Mouse (Mus musculus) liver, embryonic 13.5 days (tissue): ENCODE measurements around the gene Adpgk. TPM values are rescaled to one million over a fixed set of nuclear protein-coding genes. Genes with fewer than 3 reads are reported as not detected.

ENCODE experiments used
- ATAC-seq: fragments of 200-750 bp; cut with Nextera tagmentation; 2 replicates; pipeline ENCODE4 v1.8.0; 2017; ENCODE audit warnings: low read depth, mild to moderate bottlenecking, moderate number of reproducible peaks, moderate library complexity
- DNase-seq: peaks from one replicate; pipeline ENCODE4 v3.0.0; 2022
- H3K27ac ChIP-seq: fragments of 300-500 bp; sonication (generic); 2 replicates; pipeline ENCODE4 v1.5.1; 2015; ENCODE audit warnings: moderate library complexity, mild to moderate bottlenecking, inconsistent platforms
- H3K27me3 ChIP-seq: fragments of 300-500 bp; sonication (generic); 2 replicates; pipeline ENCODE4 v1.6.1; 2015; ENCODE audit warnings: mild to moderate bottlenecking, inconsistent platforms
- H3K36me3 ChIP-seq: fragments of 300-500 bp; sonication (generic); 2 replicates; pipeline ENCODE4 v1.6.1; 2015; ENCODE audit warnings: mild to moderate bottlenecking, inconsistent platforms
- H3K4me1 ChIP-seq: fragments of 300-500 bp; sonication (generic); replicated peaks from 2 replicates; pipeline ENCODE4 v1.6.1; 2015; ENCODE audit warnings: inconsistent platforms
- H3K4me2 ChIP-seq: fragments of 300-500 bp; sonication (generic); 2 replicates; pipeline ENCODE4 v1.6.1; 2015; ENCODE audit warnings: inconsistent platforms, mild to moderate bottlenecking, moderate library complexity
- H3K4me3 ChIP-seq: fragments of 300-500 bp; sonication (generic); replicated peaks from 2 replicates; pipeline ENCODE4 v1.5.1; 2015; ENCODE audit warnings: mild to moderate bottlenecking, inconsistent platforms
- H3K9ac ChIP-seq: fragments of 300-500 bp; sonication (generic); 2 replicates; pipeline ENCODE4 v1.6.1; 2015; ENCODE audit warnings: mild to moderate bottlenecking, inconsistent platforms
- H3K9me3 ChIP-seq: fragments of 300-500 bp; sonication (generic); replicated peaks from 2 replicates; pipeline ENCODE4 v1.6.1; 2016; ENCODE audit warnings: inconsistent platforms
- WGBS: fragments of 180-500 bp; shearing (Covaris S2); methylation state at CpG from one replicate; pipeline ENCODE4 v1.1.7; 2015; ENCODE audit not compliant: insufficient replicate concordance; 5-methylcytosine and 5-hydroxymethylcytosine counted together
- polyA plus RNA-seq: library from polyadenylated mRNA; unstranded; fragments of >200 nt; fragmentation: Nextera tagmentation; extraction: Ambion mirVana; gene quantifications from 2 replicates; pipeline ENCODE4 v1.2.1, GENCODE M21; 2015

Gene Adpgk
- 16.6 and 19.6 TPM in 2 replicates for polyA plus RNA-seq

DNA sequence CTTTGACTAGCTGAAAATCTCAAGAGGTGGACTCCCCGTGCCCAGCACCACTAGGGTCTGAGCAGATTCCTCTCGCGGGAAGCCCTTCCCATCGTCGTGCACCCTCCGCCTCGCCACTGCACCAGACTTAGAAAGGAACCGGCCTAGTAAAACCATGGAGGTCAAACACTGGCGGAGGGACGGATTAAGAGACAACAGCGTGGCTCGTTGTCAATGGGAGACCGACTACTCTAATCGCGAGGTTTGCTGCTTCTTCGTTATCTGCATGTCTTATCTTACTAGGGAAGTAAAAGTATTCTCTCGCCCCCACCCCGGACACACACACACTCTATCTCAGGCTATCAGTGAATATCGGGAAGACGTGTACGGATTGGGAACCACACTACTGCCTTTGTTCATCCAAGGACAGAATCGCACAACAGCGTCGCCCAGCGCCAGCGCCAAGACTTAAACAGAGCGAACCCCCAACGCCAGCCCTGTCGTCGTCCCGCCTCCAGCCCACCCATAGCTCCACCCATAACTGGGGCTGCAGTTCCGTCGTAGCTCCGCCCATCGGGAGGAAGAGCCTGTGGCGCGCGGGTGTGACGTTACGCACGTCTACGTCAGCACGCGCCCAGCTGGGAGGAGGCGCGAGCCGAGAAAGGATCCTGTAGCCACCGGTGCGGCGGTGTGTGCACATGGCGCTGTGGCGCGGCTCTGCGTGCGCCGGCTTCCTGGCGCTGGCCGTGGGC is at the start of gene Adpgk:
TSS of gene Adpgk (plus strand) at position 602 of the 731 bp plus-strand sequence.
- Histone ChIP-seq H3K27me3 (no peaks in the 10 kb centered on the region), H3K4me2 (peak within 1 kb of the TSS; percentile 96), H3K27ac (peak within 1 kb of the TSS; percentile 85), H3K4me1 (peaks cover 76% of the 10 kb centered on the region), H3K4me3 (peak within 1 kb of the TSS; percentile 91), H3K9ac (peak within 1 kb of the TSS; percentile 93), H3K9me3 (no peaks in the 10 kb centered on the region), H3K36me3 (no peaks in the 10 kb centered on the region)
- WGBS = under 1% methylated on average over 58 of the region's 58 CpGs
- peak; percentile 97 for ATAC-seq
- peak; percentile 98 for DNase-seq

DNA sequence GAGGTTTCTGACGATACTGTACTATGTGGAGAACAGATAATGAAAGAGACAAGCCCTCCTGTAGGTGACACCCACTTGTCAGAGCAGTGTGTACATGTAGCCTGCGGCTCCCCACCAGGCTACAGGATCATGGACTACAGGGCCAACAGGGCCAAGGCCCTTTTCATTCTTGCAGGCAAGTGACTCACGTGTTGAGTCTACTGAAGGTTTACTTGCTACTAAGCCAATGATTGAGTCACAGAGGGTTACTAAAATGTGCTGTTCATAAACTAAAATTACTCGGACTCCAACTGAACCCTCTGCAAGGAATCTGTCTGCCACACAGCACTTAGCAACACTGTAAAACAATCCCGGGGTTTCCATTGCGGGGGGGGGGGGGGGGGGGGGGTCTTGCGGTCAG is 46.2 kb upstream of the Adpgk start:
- ATAC-seq (no peak), DNase-seq (no peak)
- Histone ChIP-seq H3K9me3 (no peaks in the 10 kb centered on the region), H3K4me1 (0 out of 2 replicates have a peak, but pooled peaks cover 8% of the 10 kb centered on the region), H3K27ac (no peak overlapping the region), H3K27me3 (no peaks in the 10 kb centered on the region), H3K4me3 (no peak overlapping the region), H3K36me3 (no peaks in the 10 kb centered on the region), H3K9ac (no peak overlapping the region), H3K4me2 (no peak overlapping the region)
- 32% methylated on average over 7 of the region's 7 CpGs for WGBS

DNA sequence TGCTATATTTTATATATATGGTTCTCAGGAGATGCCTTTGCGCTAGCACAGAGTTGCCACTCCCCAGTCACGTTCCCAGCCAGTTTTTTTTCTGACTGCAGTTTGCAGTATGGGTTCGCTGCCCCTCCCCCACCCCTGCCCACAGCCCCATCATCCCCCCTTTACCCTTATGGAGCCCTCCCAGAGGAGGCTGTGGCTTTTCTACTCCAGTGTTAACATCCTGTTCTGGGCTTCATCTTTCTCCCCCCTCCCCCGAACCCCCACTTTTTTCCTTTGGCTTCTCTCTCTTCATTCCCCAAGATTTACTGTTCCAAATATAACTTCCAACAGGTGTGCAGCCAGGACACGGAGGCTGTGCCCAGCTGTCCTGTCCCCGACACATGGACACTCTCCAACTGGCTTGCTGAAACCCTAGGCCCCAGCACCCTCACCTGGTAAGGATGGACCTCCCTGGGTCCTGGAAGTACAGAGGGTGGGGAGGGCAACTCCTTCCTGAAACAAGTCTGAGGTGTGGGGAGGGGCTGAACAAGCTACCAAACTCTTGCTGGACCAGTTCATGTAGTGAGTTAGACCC is 44.8 kb upstream of the Adpgk start:
- ATAC-seq (no peak), DNase-seq (no peak)
- no peak overlapping the region for H3K9ac ChIP-seq
- no peak overlapping the region for H3K4me2 ChIP-seq
- H3K4me3 ChIP-seq = no peak overlapping the region
- no peaks in the 10 kb centered on the region for H3K36me3 ChIP-seq
- 40% methylated on average over 6 of the region's 6 CpGs for WGBS
- H3K27ac ChIP-seq = no peak overlapping the region
- H3K27me3 ChIP-seq = no peaks in the 10 kb centered on the region
- 0 out of 2 replicates have a peak, but pooled peaks cover 8% of the 10 kb centered on the region for H3K4me1 ChIP-seq
- no peaks in the 10 kb centered on the region for H3K9me3 ChIP-seq

DNA sequence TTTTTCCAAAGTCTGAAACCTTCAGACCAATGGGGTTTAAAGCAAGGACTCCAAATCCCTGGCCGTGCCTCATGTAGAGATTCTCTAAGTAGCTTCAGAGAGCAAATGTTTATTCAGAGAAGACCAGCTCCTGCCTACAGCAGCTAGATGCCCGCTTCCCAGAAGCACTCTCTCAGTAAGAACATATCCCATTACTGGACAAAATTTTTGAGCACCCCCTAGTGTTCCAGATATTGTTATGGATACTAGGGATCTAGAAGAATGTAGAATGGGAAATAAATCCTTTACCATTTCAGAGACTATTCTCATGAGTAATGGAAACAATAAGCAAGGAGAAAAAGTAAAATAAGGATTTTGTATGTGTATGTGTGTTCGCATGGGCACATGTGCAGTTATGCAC is 42.0 kb upstream of the Adpgk start:
- H3K9me3 ChIP-seq = no peaks in the 10 kb centered on the region

DNA sequence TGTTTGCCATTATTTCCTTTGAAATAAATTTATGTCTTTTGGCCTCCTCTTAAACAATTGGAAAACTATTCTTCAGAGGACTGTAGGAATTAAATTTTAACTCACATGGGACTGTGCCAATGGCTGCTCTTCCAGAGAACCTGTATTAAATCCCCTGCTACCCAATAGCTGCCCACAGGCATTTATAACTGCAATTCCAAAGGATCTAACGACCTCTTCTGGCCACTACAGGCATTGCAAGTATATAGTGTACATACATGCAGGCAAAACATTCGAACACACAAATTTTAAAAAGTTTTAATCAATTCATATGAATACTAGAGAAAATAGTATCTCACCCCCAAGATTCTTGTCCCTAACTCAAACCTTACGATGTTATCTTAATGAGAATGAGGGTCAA is 41.1 kb upstream of the Adpgk start:
- Histone ChIP-seq H3K4me2 (no peak overlapping the region), H3K4me1 (0 out of 2 replicates have a peak, but pooled peaks cover 8% of the 10 kb centered on the region), H3K27ac (no peak overlapping the region), H3K9me3 (no peaks in the 10 kb centered on the region), H3K27me3 (no peaks in the 10 kb centered on the region), H3K4me3 (no peak overlapping the region), H3K36me3 (no peaks in the 10 kb centered on the region), H3K9ac (no peak overlapping the region)
- no peak for ATAC-seq
- 40% methylated on average over 3 of the region's 3 CpGs for WGBS
- DNase-seq = no peak

More for the DNA sequence above, 42.0 kb upstream of the Adpgk start:
- Histone ChIP-seq H3K4me2 (no peak overlapping the region), H3K4me3 (no peak overlapping the region), H3K9ac (no peak overlapping the region), H3K27ac (no peak overlapping the region), H3K36me3 (no peaks in the 10 kb centered on the region), H3K27me3 (no peaks in the 10 kb centered on the region), H3K4me1 (0 out of 2 replicates have a peak, but pooled peaks cover 8% of the 10 kb centered on the region)
- WGBS = 73% methylated on average over 3 of the region's 3 CpGs
- ATAC-seq = no peak
- DNase-seq = no peak

DNA sequence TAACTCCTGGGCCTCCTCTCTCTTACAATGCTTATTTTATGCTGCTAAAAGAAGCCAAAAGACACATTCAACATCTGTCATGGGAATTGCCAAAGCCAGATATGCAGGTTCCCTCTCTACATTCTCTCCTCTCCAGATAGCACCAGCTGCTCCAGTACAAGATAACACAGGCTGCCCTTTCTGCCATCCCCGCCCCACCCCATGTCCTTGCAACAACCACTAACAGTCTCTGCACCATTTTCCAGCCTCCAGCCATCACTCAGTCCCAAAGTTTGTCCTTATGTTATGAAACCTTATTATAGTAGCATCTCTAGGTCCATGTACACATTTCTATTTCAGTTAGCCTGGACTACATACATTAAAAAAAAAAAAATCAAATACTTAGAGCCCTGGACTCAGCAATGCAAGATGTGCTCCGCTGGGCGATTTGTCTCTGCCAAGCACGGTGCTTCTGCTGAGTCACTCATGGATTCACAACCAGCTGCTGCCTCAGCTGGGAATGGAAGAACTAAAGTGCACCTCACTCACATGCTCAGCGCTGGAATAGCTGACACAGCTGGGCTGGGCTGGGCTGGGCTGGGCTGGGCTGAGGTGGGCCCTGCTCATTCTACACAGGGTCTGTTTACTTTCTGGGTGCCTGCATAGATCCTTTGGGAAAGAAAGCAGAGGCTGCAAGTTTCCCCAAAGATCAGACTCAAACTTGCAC is 36.5 kb upstream of the Adpgk start:
- no peak for ATAC-seq
- Histone ChIP-seq H3K9ac (no peak overlapping the region), H3K4me1 (no peaks in the 10 kb centered on the region), H3K27me3 (no peaks in the 10 kb centered on the region), H3K9me3 (no peaks in the 10 kb centered on the region), H3K4me2 (no peak overlapping the region), H3K27ac (no peak overlapping the region), H3K4me3 (no peak overlapping the region), H3K36me3 (no peaks in the 10 kb centered on the region)
- whole genome bisulfite sequencing = 56% methylated on average over 5 of the region's 5 CpGs
- no peak for DNase-seq

DNA sequence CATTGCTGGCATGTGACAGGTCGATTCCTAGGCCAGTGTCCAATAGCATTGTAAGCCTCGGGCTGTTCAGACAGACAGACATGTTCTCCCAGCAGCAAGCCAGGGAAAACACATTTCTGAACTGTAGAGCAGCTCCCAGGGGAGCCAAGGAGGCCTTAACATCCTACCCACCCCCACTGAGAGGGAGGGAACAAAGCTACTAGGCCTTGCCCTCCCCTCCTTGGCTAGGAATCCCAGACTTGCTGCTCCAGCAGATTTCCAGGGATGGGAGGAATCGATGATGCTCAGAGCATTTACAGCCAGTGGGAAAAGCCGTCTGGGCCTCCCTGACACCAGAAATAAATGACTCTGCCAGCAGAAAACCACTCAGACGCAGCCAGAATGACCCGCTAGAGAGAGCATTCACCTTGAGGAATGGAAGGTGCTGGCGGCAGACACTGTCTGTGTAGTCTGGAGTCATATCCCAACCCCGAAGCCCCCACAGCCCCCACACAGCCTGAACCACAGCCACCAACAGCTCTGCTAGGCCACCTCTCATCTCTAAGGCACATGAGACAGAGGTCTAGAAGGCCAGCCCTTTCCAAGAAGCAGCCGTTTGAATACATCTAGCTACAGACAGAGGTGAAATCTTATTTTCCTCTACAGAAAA is 31.4 kb upstream of the Adpgk start:
- no peaks in the 10 kb centered on the region for H3K36me3 ChIP-seq
- H3K4me1 ChIP-seq = no peaks in the 10 kb centered on the region
- H3K4me3 ChIP-seq = no peak overlapping the region
- ATAC-seq (no peak), DNase-seq (no peak)
- WGBS = 67% methylated on average over 9 of the region's 9 CpGs
- no peaks in the 10 kb centered on the region for H3K9me3 ChIP-seq
- no peaks in the 10 kb centered on the region for H3K27me3 ChIP-seq
- no peak overlapping the region for H3K9ac ChIP-seq
- H3K27ac ChIP-seq = no peak overlapping the region
- no peak overlapping the region for H3K4me2 ChIP-seq

DNA sequence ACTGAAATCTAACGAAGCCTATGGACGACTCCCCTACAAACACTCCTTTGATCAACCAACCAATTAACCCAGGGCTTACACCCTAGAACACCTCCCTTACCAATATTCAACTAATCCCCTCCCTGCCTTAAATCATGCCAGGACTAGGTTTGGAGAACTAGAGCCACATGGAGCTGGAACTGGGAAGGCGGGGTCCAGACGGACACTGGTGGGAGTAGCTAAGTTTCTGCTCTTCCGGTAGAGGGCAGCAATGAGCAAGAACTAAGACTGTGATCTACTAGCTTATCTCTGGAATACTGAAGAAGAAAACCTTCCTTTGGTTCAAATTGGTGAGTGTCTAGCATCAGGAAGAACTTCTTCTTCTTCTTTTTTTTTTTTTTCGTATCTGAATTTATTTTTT is 25.0 kb upstream of the Adpgk start:
- Histone ChIP-seq H3K9ac (no peak overlapping the region), H3K9me3 (no peaks in the 10 kb centered on the region), H3K36me3 (no peaks in the 10 kb centered on the region), H3K4me2 (no peak overlapping the region), H3K27ac (no peak overlapping the region), H3K4me3 (no peak overlapping the region), H3K4me1 (peaks cover 10% of the 10 kb centered on the region), H3K27me3 (no peaks in the 10 kb centered on the region)
- WGBS = 49% methylated on average over 6 of the region's 6 CpGs
- ATAC-seq (no peak), DNase-seq (no peak)

DNA sequence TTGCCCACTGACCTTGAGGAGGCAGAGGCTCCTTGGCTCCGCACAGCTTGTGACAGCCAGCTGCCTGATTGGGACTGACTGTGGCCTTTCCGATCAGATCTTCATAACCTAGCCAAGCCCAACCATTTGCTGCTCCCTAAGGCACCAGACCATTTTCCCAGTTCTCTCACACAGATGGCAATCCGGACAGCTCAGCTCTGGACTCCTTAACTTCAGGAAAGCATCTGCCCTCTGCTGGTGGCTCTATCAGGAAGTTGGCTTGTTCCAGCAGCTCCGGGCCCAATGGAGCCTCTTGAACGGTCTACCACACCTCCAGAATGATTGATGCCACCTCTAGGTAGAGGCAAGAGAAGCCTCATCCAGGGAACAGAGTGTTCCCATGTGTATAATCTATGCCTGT is 21.6 kb upstream of the Adpgk start:
- Histone ChIP-seq H3K9ac (no peak overlapping the region), H3K9me3 (no peaks in the 10 kb centered on the region), H3K4me2 (no peak overlapping the region), H3K27me3 (no peaks in the 10 kb centered on the region), H3K4me3 (no peak overlapping the region), H3K4me1 (peaks cover 21% of the 10 kb centered on the region), H3K36me3 (no peaks in the 10 kb centered on the region), H3K27ac (no peak overlapping the region)
- DNase-seq = no peak
- 17% methylated on average over 5 of the region's 5 CpGs for WGBS
- no peak for ATAC-seq

DNA sequence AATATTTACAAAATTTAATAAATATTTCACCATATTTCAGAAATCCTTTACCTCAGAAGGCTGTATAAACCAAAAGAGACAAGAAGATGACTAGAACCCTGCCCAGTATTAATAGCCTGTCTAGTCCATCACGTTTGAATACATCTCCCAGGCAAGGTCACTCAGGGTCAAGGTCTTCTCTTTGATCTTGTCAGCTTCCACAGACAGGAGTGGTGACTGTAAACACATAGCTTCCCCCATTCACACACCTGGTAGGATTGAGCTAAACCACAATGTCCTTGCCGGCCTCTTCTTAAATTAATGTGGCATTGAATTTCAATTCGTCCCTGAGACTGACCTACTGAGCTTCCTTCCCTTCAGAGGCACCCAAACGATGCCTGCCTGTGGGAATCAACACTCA is 20.3 kb upstream of the Adpgk start:
- Histone ChIP-seq H3K9ac (no peak overlapping the region), H3K4me3 (no peak overlapping the region), H3K4me2 (peak overlapping the region; percentile 10), H3K27ac (no peak overlapping the region), H3K9me3 (no peaks in the 10 kb centered on the region), H3K36me3 (no peaks in the 10 kb centered on the region), H3K4me1 (peaks cover 21% of the 10 kb centered on the region), H3K27me3 (no peaks in the 10 kb centered on the region)
- DNase-seq (no peak), ATAC-seq (no peak)
- WGBS = 38% methylated on average over 4 of the region's 4 CpGs

DNA sequence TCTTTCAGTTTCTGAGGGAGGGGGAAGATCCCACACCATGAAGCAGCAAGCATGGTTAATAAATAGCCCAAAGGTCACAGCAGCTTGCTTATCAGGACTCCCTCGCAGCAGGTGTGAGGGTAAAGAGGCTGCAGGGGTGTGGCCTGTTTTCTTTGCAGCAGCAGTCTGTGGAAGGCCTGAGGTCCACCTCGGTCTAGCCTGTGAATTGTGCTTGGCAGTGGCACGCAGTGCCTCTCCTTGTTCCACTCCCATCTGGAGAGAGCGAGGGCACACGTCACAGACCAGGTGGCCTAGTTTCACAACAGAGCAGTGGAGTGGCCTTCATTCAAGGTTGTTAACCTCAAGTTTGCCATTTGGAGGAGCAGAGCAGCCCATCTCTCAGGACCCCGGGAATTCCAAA is 19.6 kb upstream of the Adpgk start:
- peak; percentile 76 for DNase-seq
- Histone ChIP-seq H3K4me1 (peaks cover 21% of the 10 kb centered on the region), H3K27me3 (no peaks in the 10 kb centered on the region), H3K4me2 (peak overlapping the region; percentile 10), H3K4me3 (no peak overlapping the region), H3K9me3 (no peaks in the 10 kb centered on the region), H3K9ac (no peak overlapping the region), H3K27ac (no peak overlapping the region), H3K36me3 (no peaks in the 10 kb centered on the region)
- ATAC-seq = peak; percentile 88
- 32% methylated on average over 6 of the region's 6 CpGs for WGBS
